Mouse (Mus musculus): ENCODE measurements around the gene Fcrlb.
"Not testable (repeated sequence)": the region's sequence is repeated elsewhere in the genome, so short reads cannot be mapped to it uniquely, and the experiment has no call there.

Gene Fcrlb

GRCm38 (mm10) chr1:170912891-170913615, at the start of gene Fcrlb:
Gene Fcrlb, minus strand, starts transcription at chr1:170912941.
- DNase-seq: no peak

- DNase-seq: no peak
Measured at GRCm38 (mm10) chr1:170962301-170962700, 49.6 kb upstream of the Fcrlb start.

- no peak for DNase-seq
Measured at GRCm38 (mm10) chr1:170961101-170961500, 48.4 kb upstream of the Fcrlb start.

- DNase-seq: no peak
Measured at GRCm38 (mm10) chr1:170959791-170960190, 47.0 kb upstream of the Fcrlb start.

- DNase-seq: no peak
Measured at GRCm38 (mm10) chr1:170958225-170958624, 45.5 kb upstream of the Fcrlb start.

- DNase-seq: no peak
Measured at GRCm38 (mm10) chr1:170953192-170953591, 40.5 kb upstream of the Fcrlb start.

GRCm38 (mm10) chr1:170950772-170951171, 38.0 kb upstream of the Fcrlb start:
- no peak for DNase-seq

GRCm38 (mm10) chr1:170944908-170945307, 32.2 kb upstream of the Fcrlb start:
- not testable (repeated sequence) for DNase-seq

GRCm38 (mm10) chr1:170944151-170944550, 31.4 kb upstream of the Fcrlb start:
- not testable (repeated sequence) for DNase-seq

GRCm38 (mm10) chr1:170939255-170939654, 26.5 kb upstream of the Fcrlb start:
- DNase-seq: no peak

GRCm38 (mm10) chr1:170934383-170934782, 21.6 kb upstream of the Fcrlb start:
- DNase-seq: no peak

- no peak for DNase-seq
Measured at GRCm38 (mm10) chr1:170933940-170934339, 21.2 kb upstream of the Fcrlb start.

GRCm38 (mm10) chr1:170933386-170933920, 20.7 kb upstream of the Fcrlb start:
- no peak for DNase-seq

GRCm38 (mm10) chr1:170932043-170932442, 19.3 kb upstream of the Fcrlb start:
- DNase-seq: no peak

- DNase-seq: no peak
Measured at GRCm38 (mm10) chr1:170929245-170929644, 16.5 kb upstream of the Fcrlb start.

- no peak for DNase-seq
Measured at GRCm38 (mm10) chr1:170928467-170928866, 15.7 kb upstream of the Fcrlb start.

GRCm38 (mm10) chr1:170927378-170927777, 14.6 kb upstream of the Fcrlb start, which contains the start of gene Fcrla:
Gene Fcrla, minus strand, starts transcription at chr1:170927583.
- DNase-seq: no peak

- DNase-seq: no peak
Measured at GRCm38 (mm10) chr1:170926941-170927340, 14.2 kb upstream of the Fcrlb start.

- peak in 1 of 2 experiments; percentile 25 for DNase-seq
Measured at GRCm38 (mm10) chr1:170924485-170924884, 11.7 kb upstream of the Fcrlb start.

- DNase-seq: no peak
Measured at GRCm38 (mm10) chr1:170919308-170919707, 6.6 kb upstream of the Fcrlb start.

GRCm38 (mm10) chr1:170915657-170916056, 2.9 kb upstream of the Fcrlb start:
- DNase-seq: no peak

- no peak for DNase-seq
Measured at GRCm38 (mm10) chr1:170911907-170912660, 657 bp downstream of the Fcrlb start.

- DNase-seq: no peak
Measured at GRCm38 (mm10) chr1:170908341-170908740, 4.4 kb downstream of the Fcrlb start.

All from thymus, adult 18-20 months (tissue).